Mouse (Mus musculus) liver, postnatal 0 days (tissue): ENCODE data around the gene Fbrs.

Source experiments
- CTCF ChIP-seq: sonication (generic); IDR thresholded peaks from 2 replicates; pipeline ENCODE4 v1.5.1; 2016; ENCODE audit warnings: antibody characterized with exemption, low read depth
- EP300 ChIP-seq: IDR thresholded peaks from 2 replicates; pipeline ENCODE4 v1.6.1; 2016; ENCODE audit warnings: antibody characterized with exemption, low read depth, mild to moderate bottlenecking

GRCm38 (mm10) chr7:127449966-127450365 is 29.0 kb upstream of the Fbrs start:
- TF ChIP-seq CTCF (no peak), EP300 (no peak)
